Mouse (Mus musculus) cerebellum, postnatal 25 days (tissue): ENCODE data around the gene Uba2.
"Not testable (repeated sequence)": the region's sequence is repeated elsewhere in the genome, so short reads cannot be mapped to it uniquely, and the experiment has no call there.

ENCODE experiments used
- DNase-seq, 2 experiments: peaks; one replicate each; pipeline ENCODE4 v3.0.0; 2021; ENCODE audit warnings: mixed read lengths in 2 of 2

Uba2 gene

GRCm38 (mm10) chr7:34165999-34166398 lies 3.4 kb downstream of the Uba2 start:
- DNase-seq, result no peak

DNA sequence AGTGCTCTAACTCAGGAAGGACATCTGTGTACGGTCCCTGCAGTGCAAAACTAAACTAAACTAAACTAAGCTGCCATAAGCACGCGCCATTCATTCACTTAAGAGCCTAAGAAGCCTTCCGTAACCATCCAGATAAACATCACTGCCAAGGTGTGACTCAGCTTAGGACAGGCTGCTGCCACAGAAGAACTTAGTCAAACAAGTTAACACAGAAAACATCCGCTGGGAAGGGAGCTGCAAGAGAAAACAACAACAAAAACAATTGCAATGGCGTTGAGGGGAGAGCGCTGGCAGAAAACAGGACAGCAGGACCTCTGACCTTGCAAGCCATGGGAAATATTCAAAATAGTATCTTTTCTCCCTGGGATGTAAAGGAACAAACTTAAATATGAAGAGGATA lies 4.7 kb downstream of the Uba2 start:
- DNase-seq, result no peak

GRCm38 (mm10) chr7:34159167-34159566 lies 10.2 kb downstream of the Uba2 start:
- no peak for DNase-seq

DNA sequence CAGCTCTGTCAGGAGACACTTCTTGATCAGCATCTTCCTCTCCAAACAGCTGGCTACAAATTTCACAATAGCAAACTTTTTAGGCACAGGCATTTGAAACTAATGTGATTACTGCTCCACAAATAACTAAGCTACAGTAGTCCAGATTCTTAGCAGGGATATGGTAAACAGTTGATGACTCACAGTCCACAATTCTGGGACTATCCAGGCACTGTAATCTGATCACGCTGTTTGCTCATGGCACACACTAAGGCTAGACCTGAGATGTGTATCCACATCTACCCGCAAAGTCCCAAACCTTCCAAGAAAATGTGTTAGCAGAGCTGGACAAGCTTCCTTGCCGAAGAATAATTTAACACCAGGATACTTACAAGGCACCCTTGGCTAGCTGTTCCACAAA lies 11.4 kb downstream of the Uba2 start:
- no peak for DNase-seq

DNA sequence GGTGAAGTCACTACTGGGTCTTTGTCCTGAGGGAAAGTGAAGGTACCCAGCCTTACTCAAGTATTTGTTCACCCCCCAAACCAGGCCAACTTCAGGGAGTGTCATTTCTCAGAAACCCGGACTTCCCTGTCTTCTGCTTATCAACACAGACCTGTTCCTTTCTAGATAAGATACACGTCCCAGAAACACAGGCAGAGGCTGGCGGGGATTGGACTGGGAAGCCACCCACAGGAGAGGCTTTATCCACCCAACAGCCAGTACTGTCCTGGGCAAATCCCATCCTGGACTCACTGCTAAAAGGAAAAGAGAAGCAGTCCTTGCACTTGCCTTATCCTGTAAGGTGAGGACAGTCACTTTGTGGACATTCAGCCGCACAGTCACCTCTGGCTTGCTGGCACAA lies 22.2 kb downstream of the Uba2 start:
- DNase-seq, result no peak

DNA sequence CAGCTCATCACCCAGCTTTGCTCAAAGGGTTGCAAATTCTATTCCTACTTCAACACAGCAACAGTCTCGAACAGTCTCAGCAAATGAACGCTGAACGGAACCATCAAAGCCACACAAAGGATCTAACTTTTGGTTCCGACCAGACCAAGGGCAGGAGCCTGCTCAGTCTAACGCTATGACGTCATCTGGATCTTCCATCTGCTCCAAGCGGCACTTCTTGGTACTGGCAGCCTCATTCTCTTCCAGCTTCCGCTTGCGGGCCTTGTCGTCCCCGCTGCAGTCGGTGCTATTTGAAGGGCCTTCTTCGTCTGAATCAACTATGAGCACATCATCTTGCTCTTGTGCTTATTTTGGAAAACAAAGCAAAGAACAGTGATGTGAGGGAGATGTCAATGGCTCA lies 28.3 kb downstream of the Uba2 start:
- no peak for DNase-seq

GRCm38 (mm10) chr7:34139493-34139892 lies 29.9 kb downstream of the Uba2 start:
- no peak for DNase-seq

DNA sequence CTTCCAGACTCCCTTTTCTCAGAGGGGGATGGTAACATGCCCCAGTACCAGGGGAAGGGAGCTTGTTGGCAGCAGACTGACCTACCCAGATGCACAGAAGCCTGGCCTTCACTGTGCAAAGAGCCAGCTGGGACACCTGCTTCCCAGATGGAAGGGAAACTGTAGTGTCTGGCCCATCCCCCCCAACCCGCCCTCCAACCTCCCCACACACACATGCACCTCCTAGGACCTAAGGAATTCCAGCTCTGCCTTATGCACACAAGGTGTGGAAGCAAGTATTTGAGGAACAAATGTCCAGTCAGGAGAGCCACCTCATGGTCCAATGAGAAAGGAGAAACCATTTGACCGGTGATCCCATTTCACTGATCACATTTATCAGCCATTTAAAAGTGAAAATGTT lies 35.1 kb downstream of the Uba2 start:
- no peak for DNase-seq

- DNase-seq, result peak; percentile 55 to 79
These were observed 36.2 kb downstream of the Uba2 start, which contains the start of gene Wtip for GRCm38 (mm10) chr7:34133117-34133762. Gene Wtip (minus strand): TSS chr7:34133268.

- peak; percentile 15 to 31 for DNase-seq
These were observed 36.9 kb downstream of the Uba2 start for GRCm38 (mm10) chr7:34132355-34133079.

DNA sequence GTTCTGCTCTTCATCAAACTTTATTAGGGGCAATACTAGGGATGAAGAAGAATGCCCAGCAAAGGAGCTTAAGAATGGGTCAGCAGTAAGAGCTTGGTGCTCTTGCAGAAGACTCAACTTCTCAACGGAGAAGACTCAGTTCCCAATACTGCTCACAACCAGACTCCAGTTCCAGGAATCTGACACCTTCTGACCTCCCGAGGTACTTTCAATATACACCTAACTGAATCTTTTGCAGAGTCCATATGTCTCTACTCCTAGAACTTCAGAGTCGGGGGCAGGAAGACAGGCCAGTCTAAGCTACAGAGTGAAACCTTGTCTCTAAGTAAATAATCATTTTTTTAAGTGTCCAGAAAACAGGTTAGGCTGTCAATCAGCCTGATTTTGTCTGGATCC lies 37.4 kb downstream of the Uba2 start:
- no peak for DNase-seq

DNA sequence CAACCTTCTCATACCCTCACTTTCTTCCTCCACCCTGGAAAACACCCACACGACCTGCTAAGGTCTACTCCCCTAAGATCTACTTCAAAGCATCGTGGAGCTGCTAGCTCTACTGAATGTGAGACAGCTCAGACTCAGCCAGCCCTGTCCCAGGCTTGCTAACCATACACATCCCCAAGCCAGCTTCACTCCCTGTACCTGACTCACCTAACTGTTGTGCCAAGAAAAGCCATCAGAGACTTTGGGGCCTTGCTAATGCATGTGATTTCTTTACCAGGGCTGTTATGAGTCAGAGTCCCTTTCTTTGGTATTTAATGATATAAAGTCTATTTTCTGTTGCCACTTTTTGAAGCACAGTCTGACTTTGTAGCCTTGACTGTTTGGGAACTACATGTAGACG lies 38.3 kb downstream of the Uba2 start:
- no peak for DNase-seq

DNA sequence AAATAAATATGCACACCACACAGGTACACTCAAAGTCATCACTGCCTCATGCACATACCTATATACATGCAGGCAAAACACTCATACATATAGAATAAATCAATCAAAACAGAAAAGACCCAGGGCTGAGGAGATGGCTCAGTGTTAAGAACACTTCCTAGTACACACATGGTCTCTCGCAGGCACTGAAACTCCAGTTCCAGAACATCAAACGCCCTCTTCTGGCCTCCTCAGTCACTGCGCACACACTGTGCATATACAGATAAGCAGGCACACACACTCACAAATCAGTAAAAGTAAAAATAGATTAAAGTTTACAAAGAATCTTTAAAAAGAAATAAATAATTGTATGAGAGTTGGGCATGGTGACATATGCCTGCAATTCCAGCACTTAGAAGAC lies 43.1 kb downstream of the Uba2 start:
- DNase-seq, result no peak

DNA sequence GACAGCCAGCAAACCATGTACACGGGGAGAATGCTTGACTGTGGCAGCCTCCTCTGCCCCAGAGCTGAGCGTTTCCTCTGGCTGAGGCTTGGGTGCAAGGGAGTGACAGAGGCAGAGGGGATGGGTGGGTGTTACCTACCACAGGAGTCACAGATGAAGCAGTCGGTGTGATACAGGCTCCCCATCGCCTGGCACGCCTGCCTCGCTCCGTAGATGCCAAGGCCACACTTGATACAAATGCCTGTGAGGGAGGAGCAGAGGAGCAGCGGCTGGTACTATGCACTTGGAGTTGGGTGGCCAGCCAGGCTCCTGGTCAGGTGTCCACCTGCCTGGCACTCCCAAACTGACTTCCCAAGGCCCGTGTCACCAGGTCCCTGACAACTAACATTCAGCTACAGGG lies 44.1 kb downstream of the Uba2 start:
- DNase-seq, result no peak

DNA sequence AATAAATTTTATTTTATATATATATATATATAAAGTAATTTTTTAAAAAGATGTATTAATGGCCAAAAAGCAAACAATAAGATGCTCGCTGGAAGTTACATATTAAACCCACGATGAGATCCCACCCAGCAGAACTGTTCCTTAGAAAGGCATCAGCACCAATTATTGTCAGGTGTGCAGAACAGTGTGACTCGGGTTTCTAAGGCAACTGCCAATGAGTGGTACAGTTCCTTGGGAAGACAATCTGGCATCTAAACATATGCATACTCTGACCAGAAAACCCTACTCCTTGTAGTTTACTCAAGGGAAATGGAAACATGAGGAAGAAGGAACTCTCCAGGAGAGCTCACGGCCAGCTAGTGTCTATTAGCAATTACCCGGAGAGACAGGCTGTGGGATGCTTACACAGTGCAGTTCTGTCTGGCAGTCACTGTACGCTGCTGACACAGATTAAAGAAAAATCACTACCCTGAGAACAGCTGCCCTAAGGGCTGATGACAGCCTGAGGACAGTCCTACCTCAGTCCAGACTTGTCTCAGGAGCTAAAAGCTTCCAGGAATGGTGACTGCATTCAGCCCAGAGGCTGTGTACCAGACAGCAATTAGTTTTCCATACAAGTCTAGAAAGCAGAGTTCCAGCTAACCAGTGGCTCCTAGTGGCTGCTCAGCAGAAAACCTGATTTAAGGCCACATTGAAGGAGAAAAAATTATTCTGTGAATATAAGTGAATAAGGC lies 46.2 kb downstream of the Uba2 start:
- DNase-seq, result no peak

DNA sequence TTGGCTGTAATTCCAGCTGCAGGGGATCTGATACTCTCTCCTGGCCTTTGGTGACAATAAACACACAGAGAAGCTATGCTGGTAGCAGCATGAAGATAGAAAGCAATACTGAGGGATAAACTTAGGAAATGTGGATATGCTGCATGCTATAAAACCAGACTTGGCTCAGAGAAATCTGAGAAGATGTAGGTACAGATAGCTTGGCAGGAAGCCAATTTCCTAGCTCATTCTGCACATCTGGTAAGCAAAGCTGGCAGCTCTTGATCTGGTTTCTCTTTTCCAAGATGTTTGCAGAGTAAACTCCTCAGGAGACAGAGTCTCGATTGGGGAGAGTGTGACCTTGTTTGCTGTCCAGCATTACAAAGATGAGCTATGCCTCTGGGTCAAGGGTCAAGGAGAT lies 48.8 kb downstream of the Uba2 start:
- not testable (repeated sequence) for DNase-seq

DNA sequence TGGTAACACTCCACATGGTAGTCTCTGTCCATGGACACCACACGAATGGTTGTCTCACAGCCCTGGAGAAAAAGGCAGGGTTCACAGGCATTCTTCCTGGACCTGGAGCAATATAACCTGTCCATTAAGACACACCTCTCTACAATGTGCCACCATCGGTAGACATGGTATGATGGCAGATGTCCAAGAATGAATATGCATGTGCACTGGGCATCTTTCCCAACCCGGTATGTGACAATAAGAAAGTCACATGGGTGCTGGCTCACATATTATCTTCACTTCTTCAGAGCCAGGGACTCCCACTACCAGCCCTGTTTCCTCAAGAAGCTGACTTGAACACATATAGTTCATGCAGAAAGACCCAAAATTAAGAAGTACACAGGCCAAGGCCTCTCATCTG lies 52.8 kb downstream of the Uba2 start:
- no peak for DNase-seq

- no peak for DNase-seq
These were observed 60.2 kb downstream of the Uba2 start for GRCm38 (mm10) chr7:34109190-34109589.

- no peak for DNase-seq
These were observed 68.1 kb downstream of the Uba2 start for GRCm38 (mm10) chr7:34101276-34101675.

DNA sequence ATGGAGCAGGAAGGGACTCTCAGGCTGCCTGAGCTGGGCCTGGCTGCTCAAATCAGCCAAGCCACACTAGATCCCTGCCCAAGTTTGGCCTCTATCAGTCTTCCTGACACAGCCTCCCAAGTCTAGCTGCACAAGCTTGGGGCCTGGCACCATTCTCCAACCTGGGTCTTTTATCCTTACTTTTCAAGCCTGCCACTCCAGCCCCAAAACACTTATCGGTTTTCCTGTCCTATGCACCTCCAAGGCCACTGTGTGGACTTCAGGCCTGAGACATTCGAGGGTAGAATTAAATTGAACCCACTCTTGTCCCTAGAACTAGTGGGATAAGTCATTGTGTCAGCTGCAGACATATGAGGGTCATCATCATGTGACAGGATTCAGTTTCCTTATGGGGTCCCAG lies 69.4 kb downstream of the Uba2 start:
- DNase-seq, result no peak

- DNase-seq, result no peak
These were observed 74.4 kb downstream of the Uba2 start, which contains the start of gene Scgb1b30 for GRCm38 (mm10) chr7:34094911-34095481. Gene Scgb1b30 (plus strand): TSS chr7:34095431.
